Mouse (Mus musculus) cerebellum, adult 2 months (tissue): ENCODE measurements at regions not wholly inside any gene's neighbourhood (a gene's known extent, or its start where the extent isn't known, plus 50 kb on each side); places are given as distances from the start of the nearest gene placed in this dataset.

Experiments
- CTCF ChIP-seq: fragments of 200-500 bp; IDR thresholded peaks from 2 replicates; pipeline ENCODE4 v1.5.1; 2011; ENCODE audit warnings: low read depth, mild to moderate bottlenecking, control low read depth, low read length, moderate library complexity, borderline replicate concordance; ENCODE audit not compliant: insufficient read depth
- POLR2A ChIP-seq: fragments of 200-500 bp; IDR thresholded peaks from 2 replicates; pipeline ENCODE4 v1.6.1; 2011; ENCODE audit warnings: low read length, control low read depth, borderline replicate concordance; ENCODE audit not compliant: insufficient read depth

DNA sequence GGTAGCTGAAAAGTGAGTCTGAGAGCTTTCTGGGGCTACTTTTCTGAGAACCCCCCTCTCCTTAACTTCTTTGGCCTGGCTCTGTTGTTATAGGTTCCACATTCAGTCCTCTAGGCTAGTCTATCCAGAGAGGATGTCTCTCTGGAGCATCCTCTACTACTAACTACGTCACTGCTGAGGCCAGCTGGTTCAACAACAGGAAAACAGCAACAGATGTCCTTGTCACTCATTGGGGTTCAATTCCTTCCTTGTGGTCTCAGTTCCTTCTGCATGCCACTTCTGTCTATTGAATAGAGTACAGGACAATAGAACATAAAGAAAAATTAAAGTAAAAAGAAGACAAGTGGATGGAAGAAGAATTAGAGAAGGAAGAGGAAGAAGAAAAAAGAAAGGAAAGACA lies 104.3 kb upstream of the App start:
- TF ChIP-seq CTCF, result no peak
- no peak for TF ChIP-seq POLR2A
